Mouse (Mus musculus) midbrain, embryonic 13.5 days (tissue): Measurements from ENCODE around the gene Ppie. TPM values are rescaled to one million over a fixed set of nuclear protein-coding genes. Genes with fewer than 3 reads are reported as not detected.
"Not testable (repeated sequence)": the region's sequence is repeated elsewhere in the genome, so short reads cannot be mapped to it uniquely, and the experiment has no call there.

Experiments used
- ATAC-seq: fragments of 200-750 bp; cut with Nextera tagmentation; 2 replicates; pipeline ENCODE4 v1.8.0; 2017; ENCODE audit warnings: mild to moderate bottlenecking, moderate TSS enrichment, moderate library complexity
- H3K27ac ChIP-seq: fragments of 300-500 bp; sonication (generic); 2 replicates; pipeline ENCODE4 v1.5.1; 2015; ENCODE audit warnings: inconsistent platforms, mild to moderate bottlenecking, moderate library complexity
- H3K27me3 ChIP-seq: fragments of 300-500 bp; sonication (generic); 2 replicates; pipeline ENCODE4 v1.6.1; 2015; ENCODE audit warnings: mild to moderate bottlenecking, inconsistent platforms
- H3K36me3 ChIP-seq: fragments of 300-500 bp; sonication (generic); 2 replicates; pipeline ENCODE4 v1.6.1; 2015; ENCODE audit warnings: mild to moderate bottlenecking, inconsistent platforms
- H3K4me1 ChIP-seq: fragments of 300-500 bp; sonication (generic); replicated peaks from 2 replicates; pipeline ENCODE4 v1.6.1; 2015; ENCODE audit warnings: inconsistent platforms
- H3K4me2 ChIP-seq: fragments of 300-500 bp; sonication (generic); replicated peaks from 2 replicates; pipeline ENCODE4 v1.6.1; 2015; ENCODE audit warnings: moderate library complexity, mild to moderate bottlenecking, inconsistent platforms
- H3K4me3 ChIP-seq: fragments of 300-500 bp; sonication (generic); replicated peaks from 2 replicates; pipeline ENCODE4 v1.5.1; 2015; ENCODE audit warnings: mild to moderate bottlenecking, inconsistent platforms
- H3K9ac ChIP-seq: fragments of 300-500 bp; sonication (generic); replicated peaks from 2 replicates; pipeline ENCODE4 v1.6.1; 2015; ENCODE audit warnings: mild to moderate bottlenecking, inconsistent platforms
- H3K9me3 ChIP-seq: fragments of 300-500 bp; sonication (generic); 2 replicates; pipeline ENCODE4 v1.6.1; 2016; ENCODE audit warnings: mild to moderate bottlenecking, inconsistent platforms
- WGBS: fragments of 180-500 bp; shearing (Covaris S2); methylation state at CpG from one replicate; pipeline ENCODE4 v1.1.7; 2015; 5-methylcytosine and 5-hydroxymethylcytosine counted together
- polyA plus RNA-seq: library from polyadenylated mRNA; unstranded; fragments of >200 nt; fragmentation: Nextera tagmentation; extraction: Ambion mirVana; gene quantifications from 2 replicates; pipeline ENCODE4 v1.2.1, GENCODE M21; 2015

Ppie gene
- polyA plus RNA-seq, 1 experiment from 2014 or later, result 77.2 TPM

GRCm38 (mm10) chr4:123111275-123111983 lies 28.3 kb downstream of the Ppie start:
- H3K4me2 ChIP-seq, H3K36me3 ChIP-seq, ATAC-seq, H3K9me3 ChIP-seq, H3K9ac ChIP-seq, H3K4me3 ChIP-seq, H3K4me1 ChIP-seq, H3K27ac ChIP-seq: not testable (repeated sequence)
- 82% methylated on average over 10 of the region's 10 CpGs for WGBS
- peaks cover 14% of the 10 kb centered on the region for H3K27me3 ChIP-seq

- H3K4me2 ChIP-seq, result no peak overlapping the region
- no peak for ATAC-seq
- peaks cover 17% of the 10 kb centered on the region for H3K27me3 ChIP-seq
- no peaks in the 10 kb centered on the region for H3K36me3 ChIP-seq
- WGBS, result 88% methylated on average over 4 of the region's 4 CpGs
- H3K4me3 ChIP-seq, result no peak overlapping the region
- no peaks in the 10 kb centered on the region for H3K4me1 ChIP-seq
- no peak overlapping the region for H3K27ac ChIP-seq
- H3K9ac ChIP-seq, result no peak overlapping the region
- H3K9me3 ChIP-seq, result no peaks in the 10 kb centered on the region
Observed at GRCm38 (mm10) chr4:123110751-123111150, 29.0 kb downstream of the Ppie start.

- H3K36me3 ChIP-seq, result no peaks in the 10 kb centered on the region
- WGBS, result 94% methylated on average over 5 of the region's 5 CpGs
- no peak for ATAC-seq
- peaks cover 41% of the 10 kb centered on the region for H3K27me3 ChIP-seq
- H3K9me3 ChIP-seq, result no peaks in the 10 kb centered on the region
- H3K4me2 ChIP-seq, result no peak overlapping the region
- no peak overlapping the region for H3K4me3 ChIP-seq
- peaks cover 9% of the 10 kb centered on the region for H3K4me1 ChIP-seq
- H3K27ac ChIP-seq, result no peak overlapping the region
- H3K9ac ChIP-seq, result no peak overlapping the region
Observed at GRCm38 (mm10) chr4:123108056-123108455, 31.7 kb downstream of the Ppie start.

- no peaks in the 10 kb centered on the region for H3K36me3 ChIP-seq
- no peak overlapping the region for H3K4me2 ChIP-seq
- H3K9ac ChIP-seq, result no peak overlapping the region
- H3K27ac ChIP-seq, result no peak overlapping the region
- WGBS, result 94% methylated on average over 2 of the region's 2 CpGs
- H3K4me1 ChIP-seq, result peaks cover 9% of the 10 kb centered on the region
- ATAC-seq, result no peak
- H3K9me3 ChIP-seq, result no peaks in the 10 kb centered on the region
- peaks cover 44% of the 10 kb centered on the region for H3K27me3 ChIP-seq
- no peak overlapping the region for H3K4me3 ChIP-seq
Observed at GRCm38 (mm10) chr4:123106864-123107263, 32.9 kb downstream of the Ppie start.

- not testable (repeated sequence) for H3K4me1 ChIP-seq, H3K9ac ChIP-seq, H3K9me3 ChIP-seq, H3K4me2 ChIP-seq, H3K36me3 ChIP-seq, ATAC-seq, H3K27ac ChIP-seq, H3K4me3 ChIP-seq
- H3K27me3 ChIP-seq, result peaks cover 44% of the 10 kb centered on the region
- 89% methylated on average over 7 of the region's 7 CpGs for WGBS
Observed at GRCm38 (mm10) chr4:123105929-123106328, 33.8 kb downstream of the Ppie start.

DNA sequence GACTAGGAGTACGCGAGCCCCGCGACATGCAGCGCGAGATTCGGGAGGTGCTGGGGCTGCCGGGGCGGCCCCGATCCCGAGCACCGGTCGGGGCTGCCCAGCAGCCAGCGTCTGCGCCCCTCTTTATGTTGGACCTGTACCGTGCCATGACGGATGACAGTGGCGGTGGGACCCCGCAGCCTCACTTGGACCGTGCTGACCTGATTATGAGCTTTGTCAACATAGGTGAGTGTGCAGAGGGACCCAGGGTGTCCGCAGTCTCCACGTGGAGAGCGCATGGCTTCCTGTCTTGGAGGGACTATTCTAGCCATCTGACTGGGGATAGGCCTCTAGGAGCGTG lies 34.3 kb downstream of the Ppie start:
- Histone ChIP-seq H3K9ac (no peak overlapping the region), H3K27me3 (peaks cover 44% of the 10 kb centered on the region), H3K27ac (no peak overlapping the region), H3K4me2 (peak overlapping the region; percentile 50), H3K9me3 (no peaks in the 10 kb centered on the region), H3K4me3 (peak overlapping the region; percentile 34), H3K36me3 (no peaks in the 10 kb centered on the region), H3K4me1 (peaks cover 9% of the 10 kb centered on the region)
- 24% methylated on average over 24 of the region's 24 CpGs for WGBS
- ATAC-seq, result peak; percentile 49

- H3K4me1 ChIP-seq, result peaks cover 9% of the 10 kb centered on the region
- no peaks in the 10 kb centered on the region for H3K36me3 ChIP-seq
- peak; percentile 73 for ATAC-seq
- peak within 1 kb of the TSS; percentile 34 for H3K4me3 ChIP-seq
- 6% methylated on average over 75 of the region's 75 CpGs for whole genome bisulfite sequencing
- peak within 1 kb of the TSS; percentile 50 for H3K4me2 ChIP-seq
- no peaks in the 10 kb centered on the region for H3K9me3 ChIP-seq
- H3K27me3 ChIP-seq, result peaks cover 44% of the 10 kb centered on the region
- H3K9ac ChIP-seq, result no peak within 1 kb of the TSS
- H3K27ac ChIP-seq, result no peak within 1 kb of the TSS
Observed at GRCm38 (mm10) chr4:123104651-123105450, 34.9 kb downstream of the Ppie start, which contains the start of gene Bmp8b. Gene Bmp8b, plus strand, starts transcription at chr4:123105165.

DNA sequence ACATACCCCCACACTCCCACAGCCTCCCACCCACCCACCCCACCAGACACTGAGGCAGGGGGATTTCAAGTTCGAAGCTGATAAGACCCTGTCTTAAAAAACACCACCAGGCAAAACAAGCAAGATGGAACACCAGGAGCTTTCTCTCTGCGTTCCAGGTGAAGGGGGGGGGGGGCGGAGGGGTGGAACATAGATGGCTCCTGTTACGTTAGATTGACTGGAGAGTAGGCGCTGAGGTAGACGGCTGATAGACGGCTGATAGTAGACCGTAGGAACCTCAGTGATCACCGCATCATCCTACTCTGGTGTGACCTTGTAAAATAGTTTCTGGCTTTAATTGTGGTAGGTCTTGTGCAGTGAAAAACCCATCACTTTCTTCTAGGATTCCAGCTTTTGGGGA lies 45.9 kb downstream of the Ppie start:
- no peak overlapping the region for H3K9ac ChIP-seq
- no peaks in the 10 kb centered on the region for H3K36me3 ChIP-seq
- H3K9me3 ChIP-seq, result no peaks in the 10 kb centered on the region
- WGBS, result 75% methylated on average over 9 of the region's 9 CpGs
- H3K4me3 ChIP-seq, result no peak overlapping the region
- H3K27ac ChIP-seq, result no peak overlapping the region
- H3K27me3 ChIP-seq, result no peaks in the 10 kb centered on the region
- no peaks in the 10 kb centered on the region for H3K4me1 ChIP-seq
- H3K4me2 ChIP-seq, result no peak overlapping the region
- no peak for ATAC-seq

DNA sequence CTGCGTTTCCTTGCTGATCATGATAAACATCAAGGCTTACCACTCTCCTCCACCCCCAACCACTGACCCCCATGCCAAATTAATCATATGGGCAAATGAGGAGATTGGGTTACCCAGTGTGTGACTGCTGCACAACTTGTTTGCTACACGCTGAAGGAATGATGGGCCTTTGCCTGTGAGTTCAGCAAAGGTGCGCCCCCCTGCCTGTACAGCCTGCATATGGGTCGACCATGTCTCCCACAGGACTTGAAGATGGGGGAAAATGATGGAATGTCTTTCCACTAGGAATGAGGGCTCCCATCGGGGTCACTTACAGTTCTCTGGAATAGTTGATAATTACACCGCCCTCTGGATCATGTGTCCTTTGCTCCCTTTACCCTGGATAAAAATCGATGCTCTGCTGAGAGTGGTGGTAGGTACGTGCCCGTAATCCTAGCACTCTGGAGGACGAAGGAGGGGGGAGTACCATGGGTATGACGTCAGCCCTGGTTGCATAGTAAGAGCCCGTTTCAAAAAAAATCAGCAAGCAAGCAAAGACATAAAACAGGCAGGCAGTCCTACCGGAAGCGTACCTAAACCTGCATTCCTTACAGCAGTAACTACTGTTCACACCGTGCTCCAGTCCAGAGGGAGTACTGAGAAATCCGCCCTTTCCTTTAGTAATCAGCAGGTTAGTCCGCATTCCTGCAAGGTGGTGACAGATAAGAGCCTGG lies 46.5 kb downstream of the Ppie start:
- Histone ChIP-seq H3K4me2 (no peak overlapping the region), H3K4me3 (no peak overlapping the region), H3K36me3 (no peaks in the 10 kb centered on the region), H3K9ac (no peak overlapping the region), H3K4me1 (no peaks in the 10 kb centered on the region), H3K27me3 (no peaks in the 10 kb centered on the region), H3K27ac (no peak overlapping the region), H3K9me3 (no peaks in the 10 kb centered on the region)
- 0 out of 2 replicates have a peak, but pooled peaks have one; percentile 27 for ATAC-seq
- WGBS, result 69% methylated on average over 17 of the region's 17 CpGs

DNA sequence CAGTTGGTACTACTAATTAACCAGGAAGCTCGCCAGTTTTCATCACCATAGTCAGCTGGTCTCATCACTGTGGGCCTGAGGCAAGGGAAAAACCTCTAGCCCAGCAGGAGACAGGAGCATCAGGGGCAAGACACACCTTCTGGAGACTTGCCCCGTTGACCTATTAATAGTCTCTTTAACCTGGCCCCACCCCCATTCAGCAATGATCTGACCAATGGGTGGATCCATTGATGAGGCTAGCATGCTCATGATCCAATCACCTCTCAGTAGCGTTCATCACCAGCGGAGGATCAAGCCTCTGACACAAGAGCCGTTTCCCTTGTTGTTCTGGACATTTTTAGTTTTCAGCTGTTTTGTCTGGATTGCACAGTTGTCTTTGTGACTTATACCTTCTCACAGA lies 47.1 kb downstream of the Ppie start:
- H3K9me3 ChIP-seq, result no peaks in the 10 kb centered on the region
- no peaks in the 10 kb centered on the region for H3K36me3 ChIP-seq
- WGBS, result 77% methylated on average over 5 of the region's 5 CpGs
- ATAC-seq, result no peak
- no peaks in the 10 kb centered on the region for H3K4me1 ChIP-seq
- no peak overlapping the region for H3K27ac ChIP-seq
- no peak overlapping the region for H3K4me2 ChIP-seq
- H3K9ac ChIP-seq, result no peak overlapping the region
- H3K27me3 ChIP-seq, result no peaks in the 10 kb centered on the region
- H3K4me3 ChIP-seq, result no peak overlapping the region

DNA sequence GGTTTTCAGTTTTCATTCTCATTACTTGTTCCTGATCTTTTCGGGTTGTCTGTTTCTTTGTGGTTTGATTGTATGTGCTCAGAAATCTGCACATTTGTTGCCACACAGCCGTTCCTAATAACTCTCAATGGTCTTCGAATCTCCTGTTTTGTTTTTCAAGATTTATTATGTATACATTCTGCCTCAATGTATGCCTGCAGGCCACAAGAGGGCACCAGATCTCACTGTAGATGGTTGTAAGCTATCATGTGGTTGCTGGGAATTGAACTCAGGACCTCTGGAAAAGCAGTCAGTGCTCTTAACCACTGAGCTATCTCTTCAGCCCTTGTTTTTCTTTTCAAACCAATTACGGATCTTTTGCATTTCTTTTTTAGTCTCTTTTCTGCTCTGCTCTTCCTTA lies 53.4 kb downstream of the Ppie start:
- H3K27me3 ChIP-seq, result no peaks in the 10 kb centered on the region
- no peaks in the 10 kb centered on the region for H3K36me3 ChIP-seq
- no peak overlapping the region for H3K4me3 ChIP-seq
- no peak overlapping the region for H3K9ac ChIP-seq
- H3K4me1 ChIP-seq, result 0 out of 2 replicates have a peak, but pooled peaks cover 5% of the 10 kb centered on the region
- 94% methylated on average over 4 of the region's 4 CpGs for WGBS
- H3K27ac ChIP-seq, result no peak overlapping the region
- H3K9me3 ChIP-seq, result no peaks in the 10 kb centered on the region
- H3K4me2 ChIP-seq, result no peak overlapping the region
- no peak for ATAC-seq

GRCm38 (mm10) chr4:123085290-123085689 lies 54.5 kb downstream of the Ppie start:
- H3K36me3 ChIP-seq, result no peaks in the 10 kb centered on the region
- 0 out of 2 replicates have a peak, but pooled peaks cover 5% of the 10 kb centered on the region for H3K4me1 ChIP-seq
- ATAC-seq, result no peak
- WGBS, result 83% methylated on average over 2 of the region's 2 CpGs
- no peak overlapping the region for H3K27ac ChIP-seq
- no peaks in the 10 kb centered on the region for H3K27me3 ChIP-seq
- H3K9me3 ChIP-seq, result no peaks in the 10 kb centered on the region
- no peak overlapping the region for H3K4me3 ChIP-seq
- no peak overlapping the region for H3K4me2 ChIP-seq
- no peak overlapping the region for H3K9ac ChIP-seq
